Mouse (Mus musculus) embryonic facial prominence, embryonic 11.5 days (tissue): Measurements from ENCODE around the gene Slit3. TPM values are rescaled to one million over a fixed set of nuclear protein-coding genes. Genes with fewer than 3 reads are reported as not detected.

Experiments used
- ATAC-seq: fragments of 200-750 bp; cut with Nextera tagmentation; replicated peaks from 2 replicates; pipeline ENCODE4 v1.8.0; 2017; ENCODE audit warnings: low read depth; ENCODE audit not compliant: insufficient number of reproducible peaks, low FRiP score, low TSS enrichment
- DNase-seq: peaks from one replicate; pipeline ENCODE4 v3.0.0-alpha.2; 2015; ENCODE audit warnings: low spot score
- H3K27ac ChIP-seq: fragments of 300-500 bp; sonication (generic); replicated peaks from 2 replicates; pipeline ENCODE4 v1.5.1; 2014; ENCODE audit warnings: mild to moderate bottlenecking, low read depth, low read length, control low read depth
- H3K27me3 ChIP-seq: fragments of 300-500 bp; sonication (generic); 2 replicates; pipeline ENCODE4 v1.6.1; 2014; ENCODE audit warnings: mild to moderate bottlenecking, low read length, moderate library complexity, mixed read lengths; ENCODE audit not compliant: control insufficient read depth, insufficient read depth
- H3K36me3 ChIP-seq: fragments of 300-500 bp; sonication (generic); replicated peaks from 2 replicates; pipeline ENCODE4 v1.6.1; 2014; ENCODE audit warnings: low read depth, mild to moderate bottlenecking, low read length, moderate library complexity, mixed read lengths; ENCODE audit not compliant: control insufficient read depth, insufficient read depth
- H3K4me1 ChIP-seq: fragments of 300-500 bp; sonication (generic); 2 replicates; pipeline ENCODE4 v1.6.1; 2014; ENCODE audit warnings: low read length, mixed read lengths; ENCODE audit not compliant: control insufficient read depth, insufficient read depth
- H3K4me2 ChIP-seq: fragments of 300-500 bp; sonication (generic); 2 replicates; pipeline ENCODE4 v1.6.1; 2014; ENCODE audit warnings: low read depth, mild to moderate bottlenecking, control low read depth, low read length, moderate library complexity
- H3K4me3 ChIP-seq: fragments of 300-500 bp; sonication (generic); 2 replicates; pipeline ENCODE4 v1.5.1; 2014; ENCODE audit warnings: low read depth, low read length, control low read depth
- H3K9ac ChIP-seq: fragments of 300-500 bp; sonication (generic); replicated peaks from 2 replicates; pipeline ENCODE4 v1.6.1; 2014; ENCODE audit warnings: mild to moderate bottlenecking, control low read depth, low read length
- H3K9me3 ChIP-seq: fragments of 300-500 bp; sonication (generic); replicated peaks from 2 replicates; pipeline ENCODE4 v1.6.1; 2016; ENCODE audit warnings: mild to moderate bottlenecking, low read length, inconsistent platforms, mixed read lengths; ENCODE audit not compliant: control insufficient read depth
- whole genome bisulfite sequencing: fragments of 180-500 bp; shearing (Covaris S2); extraction: QIAGEN DNeasy Blood & Tissue Kit; methylation state at CpG from one replicate; pipeline ENCODE4 v1.1.7; 2014; 5-methylcytosine and 5-hydroxymethylcytosine counted together
- polyA plus RNA-seq: library from polyadenylated mRNA; unstranded; fragments of >200 nt; fragmentation: Nextera tagmentation; extraction: Ambion mirVana; gene quantifications from 2 replicates; pipeline ENCODE4 v1.2.1, GENCODE M21; 2014

The Slit3 gene
- polyA plus RNA-seq, 1 experiment from 2014 or later: 10.5 TPM

DNA sequence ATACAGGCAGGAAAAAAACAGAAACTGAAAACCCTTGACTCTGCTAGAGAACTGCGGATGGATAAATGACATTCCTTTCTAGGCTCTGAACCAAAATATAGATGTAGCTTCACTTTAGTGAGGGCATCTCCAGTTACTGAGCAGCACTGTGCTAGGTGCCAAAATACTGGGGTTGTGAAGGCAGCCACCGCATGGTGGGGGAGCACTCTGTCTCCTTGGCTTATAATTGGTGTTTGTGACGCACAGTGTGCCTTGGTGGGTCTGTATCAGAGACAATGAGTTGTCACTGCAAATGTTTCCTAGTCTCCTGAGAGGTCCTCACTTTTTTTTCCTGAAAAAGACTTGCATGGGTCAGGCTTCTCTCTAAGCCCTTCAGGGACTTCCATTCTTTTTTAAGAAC is 125.6 kb downstream of the Slit3 start:
- Histone ChIP-seq H3K4me2 (no peak overlapping the region), H3K27ac (no peak overlapping the region), H3K27me3 (no peaks in the 10 kb centered on the region), H3K4me3 (no peak overlapping the region), H3K36me3 (no peaks in the 10 kb centered on the region), H3K4me1 (no peaks in the 10 kb centered on the region), H3K9ac (no peak overlapping the region), H3K9me3 (no peaks in the 10 kb centered on the region)
- ATAC-seq (no peak), DNase-seq (no peak)
- WGBS: 47% methylated on average over 3 of the region's 3 CpGs

DNA sequence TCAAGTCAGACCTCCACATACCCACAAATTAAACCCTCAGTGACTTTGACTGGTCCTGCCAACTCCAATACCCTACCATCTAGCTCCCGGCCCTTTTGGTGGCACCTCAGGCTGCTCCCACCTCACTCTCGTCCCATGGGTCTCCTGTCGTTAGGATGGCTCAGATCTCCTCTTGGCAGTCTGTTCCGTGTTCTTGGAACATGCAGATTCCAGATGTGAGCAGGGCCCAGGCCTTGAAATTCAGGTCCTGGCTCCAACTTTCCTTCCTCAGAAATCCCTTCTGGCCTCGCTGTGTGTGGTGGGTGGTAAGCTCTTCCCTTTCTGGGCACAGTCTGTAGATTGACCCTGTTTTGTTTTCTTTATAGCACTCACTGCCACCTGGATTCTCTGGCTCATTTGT is 127.1 kb downstream of the Slit3 start:
- no peaks in the 10 kb centered on the region for H3K9me3 ChIP-seq
- no peak overlapping the region for H3K4me2 ChIP-seq
- no peaks in the 10 kb centered on the region for H3K36me3 ChIP-seq
- DNase-seq (no peak), ATAC-seq (no peak)
- H3K9ac ChIP-seq: no peak overlapping the region
- no peak overlapping the region for H3K4me3 ChIP-seq
- WGBS: 69% methylated on average over 5 of the region's 5 CpGs
- no peak overlapping the region for H3K27ac ChIP-seq
- H3K4me1 ChIP-seq: no peaks in the 10 kb centered on the region
- H3K27me3 ChIP-seq: no peaks in the 10 kb centered on the region

DNA sequence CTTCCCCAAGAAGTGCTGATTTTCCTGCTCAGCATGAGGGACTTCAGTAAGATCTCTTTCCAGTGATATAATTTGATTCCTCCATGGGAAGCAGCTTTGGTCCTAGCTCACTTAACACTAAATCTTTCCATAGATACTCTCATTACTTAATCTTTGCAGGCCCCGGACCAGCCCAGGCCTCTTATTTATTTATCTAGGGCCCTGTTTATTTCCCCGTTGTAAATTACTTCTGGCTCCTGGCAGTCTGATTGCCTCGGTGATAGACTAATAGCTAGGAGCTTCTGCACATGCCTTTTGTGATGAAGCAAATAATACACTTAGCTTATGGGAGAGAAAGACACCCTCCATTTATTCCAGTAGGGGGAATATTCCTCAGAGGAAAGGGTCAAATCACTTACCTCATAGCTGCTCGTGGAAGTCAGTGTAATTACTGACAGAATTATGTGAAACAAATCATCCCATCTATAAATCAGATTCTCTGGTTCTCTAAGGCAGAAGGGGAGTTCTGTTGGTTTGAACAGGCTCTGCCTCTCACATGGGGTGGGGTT is 129.9 kb downstream of the Slit3 start:
- 36% methylated on average over 4 of the region's 4 CpGs for WGBS
- H3K4me1 ChIP-seq: no peaks in the 10 kb centered on the region
- no peak overlapping the region for H3K4me3 ChIP-seq
- H3K36me3 ChIP-seq: no peaks in the 10 kb centered on the region
- H3K9ac ChIP-seq: no peak overlapping the region
- DNase-seq: no peak
- no peak overlapping the region for H3K4me2 ChIP-seq
- no peaks in the 10 kb centered on the region for H3K9me3 ChIP-seq
- H3K27ac ChIP-seq: no peak overlapping the region
- no peaks in the 10 kb centered on the region for H3K27me3 ChIP-seq
- ATAC-seq: no peak

DNA sequence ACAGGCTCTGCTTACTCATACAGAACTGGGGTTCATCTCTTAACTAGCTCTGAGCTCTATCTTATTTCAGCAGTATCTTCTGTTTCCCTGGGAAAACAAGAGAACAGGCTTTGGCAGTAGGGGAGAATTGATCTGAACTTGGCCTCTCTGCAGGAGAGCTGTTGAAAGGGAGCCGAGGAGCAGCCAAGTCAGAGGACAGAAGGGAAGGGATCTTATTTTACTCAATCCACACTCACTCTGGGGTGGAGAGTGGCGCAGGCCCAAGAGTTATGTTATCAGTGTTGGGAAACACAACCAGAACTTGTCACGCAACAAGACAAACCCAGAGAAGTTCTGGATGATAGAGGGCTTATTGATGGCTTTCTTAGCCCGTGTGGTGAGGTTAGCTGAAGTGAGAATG is 130.9 kb downstream of the Slit3 start:
- Histone ChIP-seq H3K27me3 (no peaks in the 10 kb centered on the region), H3K4me3 (no peak overlapping the region), H3K36me3 (no peaks in the 10 kb centered on the region), H3K27ac (no peak overlapping the region), H3K4me1 (no peaks in the 10 kb centered on the region), H3K9ac (no peak overlapping the region), H3K9me3 (no peaks in the 10 kb centered on the region), H3K4me2 (no peak overlapping the region)
- 82% methylated on average over 4 of the region's 4 CpGs for WGBS
- ATAC-seq: no peak
- no peak for DNase-seq

DNA sequence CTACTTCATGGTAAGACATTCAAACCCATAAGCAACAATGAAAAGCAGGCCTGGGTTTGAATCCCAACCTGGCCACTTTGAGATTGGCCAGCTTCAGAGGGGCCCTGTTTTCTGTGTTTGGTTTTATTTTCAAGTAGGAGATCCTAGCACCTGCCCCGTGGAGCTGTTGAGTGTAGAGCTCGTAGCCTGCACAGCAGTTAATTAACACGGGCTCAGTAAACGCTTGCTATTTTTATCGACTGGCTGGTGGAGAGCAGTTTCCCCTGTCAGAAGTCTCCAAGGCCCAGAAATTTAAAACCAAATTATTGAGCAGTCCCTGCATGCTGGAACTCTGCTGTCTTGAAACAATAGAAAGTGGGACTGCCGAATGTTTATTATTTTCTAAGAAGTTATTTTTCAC is 136.3 kb downstream of the Slit3 start:
- H3K36me3 ChIP-seq: no peaks in the 10 kb centered on the region
- H3K4me1 ChIP-seq: no peaks in the 10 kb centered on the region
- WGBS: 55% methylated on average over 6 of the region's 6 CpGs
- H3K9ac ChIP-seq: no peak overlapping the region
- no peaks in the 10 kb centered on the region for H3K27me3 ChIP-seq
- no peak overlapping the region for H3K27ac ChIP-seq
- no peak overlapping the region for H3K4me2 ChIP-seq
- no peak overlapping the region for H3K4me3 ChIP-seq
- ATAC-seq (no peak), DNase-seq (no peak)
- H3K9me3 ChIP-seq: no peaks in the 10 kb centered on the region

DNA sequence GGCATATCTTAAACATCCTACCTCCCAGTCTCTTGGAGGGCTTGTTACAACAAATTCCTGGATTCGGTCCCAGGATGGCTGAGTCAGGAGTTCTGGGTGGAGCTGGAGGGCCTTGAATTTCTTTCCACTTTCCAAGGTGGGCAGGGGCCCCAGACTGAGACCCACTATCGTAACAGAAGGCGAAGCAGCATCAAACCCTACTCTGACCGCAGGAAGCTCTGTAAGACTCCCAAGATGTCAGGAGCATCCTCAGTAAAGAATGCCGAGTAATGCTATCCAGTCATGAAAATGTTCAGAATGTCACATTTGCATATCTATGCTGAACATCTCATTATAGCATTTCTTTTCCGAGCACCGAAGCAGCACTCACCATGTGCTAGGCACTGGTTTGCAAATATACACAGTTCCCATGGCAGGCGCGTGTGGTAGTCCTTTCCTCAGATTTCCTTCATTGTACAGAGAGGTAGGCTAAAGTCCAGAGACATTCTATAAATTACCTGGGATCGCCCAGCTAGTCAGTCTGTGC is 140.6 kb downstream of the Slit3 start:
- no peak overlapping the region for H3K4me2 ChIP-seq
- ATAC-seq (no peak), DNase-seq (no peak)
- H3K9ac ChIP-seq: no peak overlapping the region
- 88% methylated on average over 10 of the region's 10 CpGs for WGBS
- no peaks in the 10 kb centered on the region for H3K36me3 ChIP-seq
- H3K4me3 ChIP-seq: no peak overlapping the region
- H3K27me3 ChIP-seq: no peaks in the 10 kb centered on the region
- H3K27ac ChIP-seq: no peak overlapping the region
- no peaks in the 10 kb centered on the region for H3K9me3 ChIP-seq
- H3K4me1 ChIP-seq: no peaks in the 10 kb centered on the region

DNA sequence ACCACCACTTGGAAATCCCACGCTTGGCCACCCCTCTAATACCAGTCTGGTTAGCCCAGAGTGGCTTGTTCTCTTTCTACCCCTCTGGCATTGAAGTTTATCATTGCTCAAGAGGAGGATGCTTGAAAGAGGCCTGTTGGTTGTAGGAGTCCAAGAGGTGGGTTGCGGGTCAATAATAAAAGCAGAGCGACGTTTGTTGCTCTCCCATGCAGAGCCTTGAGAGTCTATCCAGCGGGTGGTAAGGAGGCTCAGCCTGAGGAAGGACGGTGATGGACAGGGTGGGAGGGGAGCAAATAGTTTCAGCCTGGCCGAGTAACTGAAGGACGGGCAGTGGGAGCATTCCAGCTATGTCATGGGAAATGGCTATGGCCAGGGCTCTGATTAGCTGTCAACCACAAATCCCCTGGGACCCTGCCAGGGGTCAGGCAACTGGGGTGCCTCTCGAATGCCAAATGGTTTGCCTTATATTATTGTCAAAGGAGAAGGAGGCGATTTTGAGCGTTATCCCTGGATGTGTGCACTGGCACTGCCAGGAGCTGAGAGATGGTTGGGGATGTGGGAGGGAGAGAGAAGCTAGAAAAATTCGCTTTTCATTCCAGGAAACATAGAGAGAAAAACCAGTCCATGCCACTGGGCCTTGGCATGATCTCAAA is 141.4 kb downstream of the Slit3 start:
- Histone ChIP-seq H3K4me1 (no peaks in the 10 kb centered on the region), H3K4me3 (no peak overlapping the region), H3K9ac (no peak overlapping the region), H3K36me3 (no peaks in the 10 kb centered on the region), H3K27me3 (no peaks in the 10 kb centered on the region), H3K9me3 (no peaks in the 10 kb centered on the region), H3K27ac (no peak overlapping the region), H3K4me2 (no peak overlapping the region)
- DNase-seq (no peak), ATAC-seq (no peak)
- WGBS: 64% methylated on average over 12 of the region's 12 CpGs

DNA sequence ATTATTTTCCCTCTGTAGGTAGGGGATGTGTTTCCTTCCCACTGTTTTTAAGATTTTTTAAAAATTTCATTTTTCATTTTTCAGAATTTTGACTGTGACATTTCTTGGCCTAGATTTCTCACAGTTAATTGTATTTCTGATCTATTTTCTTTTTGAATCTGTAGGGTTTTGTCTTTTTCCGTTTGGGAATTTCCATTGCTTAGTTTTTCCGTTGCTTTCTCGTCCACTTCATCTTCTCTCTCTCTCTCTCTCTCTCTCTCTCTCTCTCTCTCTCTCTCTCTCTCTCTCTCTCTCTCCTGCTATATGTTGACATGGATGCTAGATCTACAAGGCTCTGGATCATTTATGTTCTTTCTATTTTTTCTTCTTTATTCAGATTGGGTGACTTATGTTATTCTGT is 143.7 kb downstream of the Slit3 start:
- ATAC-seq (no peak), DNase-seq (no peak)
- Histone ChIP-seq H3K4me3 (no peak overlapping the region), H3K9ac (no peak overlapping the region), H3K9me3 (no peaks in the 10 kb centered on the region), H3K4me2 (no peak overlapping the region), H3K4me1 (no peaks in the 10 kb centered on the region), H3K27me3 (no peaks in the 10 kb centered on the region), H3K27ac (no peak overlapping the region), H3K36me3 (no peaks in the 10 kb centered on the region)
- 88% methylated on average over 3 of the region's 3 CpGs for WGBS
